In genomic region chr12:16690631-16691030, GRCm38 (mm10) we compare ENCODE assay signal across 22 mouse cellular contexts. TPM values are rescaled to one million over a fixed set of nuclear protein-coding genes. Genes with fewer than 3 reads are reported as not detected.
"Had no signal": no experiment of that assay in that cellular context is flagged by ENCODE, and none has a peak within 500 bp of the region (broad histone marks: within the 10 kb centered on the region; RNA-seq: fewer than 3 reads in every experiment).

No protein-coding gene starts in this region.

- H3K27ac ChIP-seq: midbrain, embryonic 10.5 days; midbrain, embryonic 12.5 days; neural tube, embryonic 13.5 days; neural tube, embryonic 15.5 days; stomach, embryonic 15.5 days; stomach, postnatal 0 days had no signal

- H3K4me1 ChIP-seq: midbrain, embryonic 10.5 days; midbrain, embryonic 12.5 days; neural tube, embryonic 13.5 days; neural tube, embryonic 15.5 days; stomach, embryonic 15.5 days had no signal

- H3K4me2 ChIP-seq: lung, embryonic 14.5 days; midbrain, embryonic 12.5 days; neural tube, embryonic 13.5 days; neural tube, embryonic 15.5 days; stomach, embryonic 15.5 days had no signal

- H3K9ac ChIP-seq: lung, embryonic 14.5 days; midbrain, embryonic 12.5 days; neural tube, embryonic 13.5 days; neural tube, embryonic 15.5 days; stomach, embryonic 15.5 days had no signal

- H3K36me3 ChIP-seq: neural tube, embryonic 15.5 days; stomach, embryonic 15.5 days had no signal

- H3K9me3 ChIP-seq: midbrain, embryonic 10.5 days; midbrain, embryonic 12.5 days; neural tube, embryonic 13.5 days; neural tube, embryonic 15.5 days; stomach, embryonic 15.5 days had no signal

- H3K4me3 ChIP-seq: midbrain, embryonic 10.5 days; midbrain, embryonic 12.5 days; myocyte; neural tube, embryonic 13.5 days; neural tube, embryonic 15.5 days; stomach, embryonic 15.5 days had no signal

- H3K27me3 ChIP-seq: midbrain, embryonic 12.5 days; neural tube, embryonic 13.5 days; neural tube, embryonic 15.5 days; stomach, embryonic 15.5 days had no signal

- DNase-seq: lung, adult 18-20 months; lung, embryonic 14.5 days; lung, postnatal 10 days; lung, postnatal 4 days; midbrain, embryonic 14.5 days; right cerebral cortex, postnatal 14 days; spleen, adult 18-20 months; thymus, adult 2 months; thymus, postnatal 25 days; thymus, postnatal 4 days had no signal

- ATAC-seq: midbrain, embryonic 16.5 days had no signal

RNA-seq across cellular contexts. Expression of gene Ntsr2, which starts 37.4 kb away (rescaled TPM):
- total RNA-seq: megakaryocyte, adult 5-6 weeks; megakaryocyte-erythroid progenitor cell, adult 5-6 weeks had no signal
- polyA plus RNA-seq: lung, embryonic 14.5 days; midbrain, embryonic 10.5 days; midbrain, embryonic 12.5 days; myocyte; neural tube, embryonic 11.5 days; small intestine, adult 2 months; stomach, postnatal 0 days had no signal
